Mouse (Mus musculus) lung, embryonic 14.5 days (tissue): ENCODE results near the gene Hist1h4d. TPM values are rescaled to one million over a fixed set of nuclear protein-coding genes. Genes with fewer than 3 reads are reported as not detected.
A peak's percentile ranks its signal among the peaks of the same experiment; 100 is the strongest.
"Not testable (repeated sequence)": the region's sequence is repeated elsewhere in the genome, so short reads cannot be mapped to it uniquely, and the experiment has no call there.

Source experiments
- ATAC-seq: fragments of 200-750 bp; cut with Nextera tagmentation; 2 replicates; pipeline ENCODE4 v1.8.0; 2017; ENCODE audit warnings: mild to moderate bottlenecking, moderate TSS enrichment, moderate library complexity; ENCODE audit not compliant: insufficient read depth
- DNase-seq: peaks from one replicate; pipeline ENCODE4 v3.0.0-alpha.2; 2015
- H3K27ac ChIP-seq: fragments of 300-500 bp; sonication (generic); 2 replicates; pipeline ENCODE4 v1.5.1; 2014; ENCODE audit warnings: low read depth, mild to moderate bottlenecking, moderate library complexity
- H3K27me3 ChIP-seq: fragments of 300-500 bp; sonication (generic); 2 replicates; pipeline ENCODE4 v1.6.1; 2014; ENCODE audit warnings: low read length, control low read depth; ENCODE audit not compliant: insufficient read depth
- H3K36me3 ChIP-seq: fragments of 300-500 bp; sonication (generic); 2 replicates; pipeline ENCODE4 v1.6.1; 2014; ENCODE audit warnings: control low read depth; ENCODE audit not compliant: insufficient read depth
- H3K4me1 ChIP-seq: fragments of 300-500 bp; sonication (generic); 2 replicates; pipeline ENCODE4 v1.6.1; 2014; ENCODE audit warnings: antibody characterized with exemption, control low read depth; ENCODE audit not compliant: insufficient read depth
- H3K4me2 ChIP-seq: fragments of 300-500 bp; sonication (generic); 2 replicates; pipeline ENCODE4 v1.6.1; 2014; ENCODE audit warnings: mild to moderate bottlenecking
- H3K4me3 ChIP-seq: fragments of 300-500 bp; sonication (generic); 2 replicates; pipeline ENCODE4 v1.5.1; 2014; ENCODE audit warnings: low read depth, low read length
- H3K9ac ChIP-seq: fragments of 300-500 bp; sonication (generic); 2 replicates; pipeline ENCODE4 v1.6.1; 2014
- H3K9me3 ChIP-seq: fragments of 300-500 bp; sonication (generic); 2 replicates; pipeline ENCODE4 v1.6.1; 2016; ENCODE audit warnings: low read depth, low read length, control low read depth
- CTCF ChIP-seq: IDR thresholded peaks from 2 replicates; pipeline ENCODE4 v1.5.1; 2016; ENCODE audit warnings: antibody characterized with exemption, low read depth
- WGBS: fragments of 180-500 bp; shearing (Covaris S2); extraction: QIAGEN DNeasy Blood & Tissue Kit; methylation state at CpG from one replicate; pipeline ENCODE4 v1.1.7; 2014; 5-methylcytosine and 5-hydroxymethylcytosine counted together
- polyA plus RNA-seq: library from polyadenylated mRNA; unstranded; fragments of >200 nt; fragmentation: Nextera tagmentation; extraction: Ambion mirVana; gene quantifications from 2 replicates; pipeline ENCODE4 v1.2.1, GENCODE M21; 2014

Gene Hist1h4d
- polyA plus RNA-seq, 1 experiment from 2014 or later, result 144 TPM

DNA sequence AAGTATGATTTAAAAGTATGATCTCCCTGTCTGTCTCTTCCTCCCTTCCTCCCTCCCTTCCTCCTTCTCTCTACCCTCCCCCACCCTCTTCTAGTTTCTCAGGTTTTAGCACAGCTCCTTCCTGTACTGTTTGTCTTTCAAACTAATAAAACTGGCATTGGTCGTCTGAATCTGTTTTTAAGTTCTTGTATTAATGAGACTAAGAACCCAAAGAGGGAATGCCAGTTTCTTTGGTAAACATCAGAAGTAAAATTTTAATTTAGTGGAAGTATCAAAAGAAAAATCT lies 5.5 kb downstream of the Hist1h4d start:
- Histone ChIP-seq H3K9ac (peak overlapping the region; percentile 69), H3K4me2 (peak overlapping the region; percentile 90), H3K4me1 (peaks cover 12% of the 10 kb centered on the region), H3K4me3 (peak overlapping the region; percentile 50), H3K9me3 (no peaks in the 10 kb centered on the region), H3K27me3 (no peaks in the 10 kb centered on the region), H3K27ac (peak overlapping the region; percentile 99), H3K36me3 (no peaks in the 10 kb centered on the region)
- DNase-seq, result peak; percentile 28
- 4% methylated on average over 1 of the region's 1 CpGs for WGBS
- no peak for TF ChIP-seq CTCF
- ATAC-seq, result no peak

DNA sequence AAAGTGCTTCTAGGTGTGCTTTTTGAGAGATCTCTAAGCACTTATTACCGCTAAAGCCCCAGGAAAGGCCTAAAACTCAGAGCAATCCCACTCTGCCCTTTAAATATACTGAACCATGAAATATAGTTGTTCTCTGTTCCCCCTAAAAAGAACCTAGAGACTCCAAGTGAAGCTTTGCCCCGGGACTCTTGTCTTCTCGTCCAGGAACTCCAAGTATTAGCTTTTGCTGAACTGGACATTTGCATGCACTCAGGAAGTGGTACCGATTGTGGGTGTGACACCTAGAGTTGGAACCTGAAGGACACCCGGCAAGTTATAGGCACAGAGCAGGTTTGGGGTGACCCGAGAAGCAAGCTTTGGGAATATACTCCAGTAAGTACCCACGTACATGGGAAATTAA lies 9.8 kb downstream of the Hist1h4d start:
- no peak for ATAC-seq
- H3K9me3 ChIP-seq, result no peaks in the 10 kb centered on the region
- no peak overlapping the region for H3K27ac ChIP-seq
- H3K4me3 ChIP-seq, result no peak overlapping the region
- no peaks in the 10 kb centered on the region for H3K36me3 ChIP-seq
- no peak overlapping the region for H3K4me2 ChIP-seq
- no peak for TF ChIP-seq CTCF
- H3K4me1 ChIP-seq, result peaks cover 4% of the 10 kb centered on the region; the same call in 1 of the 2 replicates
- H3K9ac ChIP-seq, result no peak overlapping the region
- no peak for DNase-seq
- H3K27me3 ChIP-seq, result no peaks in the 10 kb centered on the region
- WGBS, result 87% methylated on average over 7 of the region's 7 CpGs

DNA sequence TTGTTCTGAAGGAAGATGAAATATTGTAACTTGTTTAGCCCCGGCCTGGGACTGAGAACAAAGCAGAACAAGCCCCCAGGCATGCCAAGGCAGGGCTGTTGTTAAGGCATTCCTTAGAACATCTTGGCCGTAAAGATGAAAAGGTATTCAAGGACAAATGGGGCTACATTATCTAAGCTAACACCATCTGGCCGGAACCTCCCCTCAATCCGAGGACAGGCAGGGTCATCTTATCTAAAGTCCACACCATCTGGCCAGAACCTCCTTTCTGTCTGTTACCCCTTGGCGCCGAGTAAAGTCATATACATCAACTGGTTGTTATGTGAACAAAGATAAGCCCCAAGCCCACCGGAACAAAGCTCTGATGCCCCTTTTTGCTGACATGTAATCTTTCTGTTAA lies 10.5 kb downstream of the Hist1h4d start:
- not testable (repeated sequence) for DNase-seq, H3K9ac ChIP-seq, H3K27ac ChIP-seq, ATAC-seq, H3K4me1 ChIP-seq, H3K4me3 ChIP-seq, H3K9me3 ChIP-seq, H3K36me3 ChIP-seq, H3K27me3 ChIP-seq, H3K4me2 ChIP-seq
- WGBS, result 70% methylated on average over 6 of the region's 7 CpGs

DNA sequence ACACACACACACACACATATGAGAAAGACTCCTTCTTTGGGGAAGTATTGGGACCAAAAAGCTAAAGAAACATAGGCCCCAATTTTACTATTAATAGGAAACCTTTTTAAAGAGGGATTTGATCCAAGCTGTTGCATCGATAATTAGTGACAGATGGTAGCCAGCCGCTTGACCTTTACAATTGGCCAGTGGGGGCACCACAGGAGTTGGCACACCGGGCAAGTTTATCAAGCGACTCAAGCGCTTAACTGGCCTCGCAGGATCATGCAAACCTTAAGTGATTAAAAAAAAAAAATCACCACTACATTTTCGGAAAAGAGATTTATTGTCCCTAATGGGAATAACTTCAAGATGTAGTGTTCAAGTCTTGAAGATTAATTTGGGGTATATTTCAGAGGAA lies 11.2 kb downstream of the Hist1h4d start:
- no peaks in the 10 kb centered on the region for H3K9me3 ChIP-seq
- ATAC-seq (no peak), DNase-seq (no peak)
- H3K4me3 ChIP-seq, result no peak overlapping the region
- TF ChIP-seq CTCF, result no peak
- H3K4me2 ChIP-seq, result no peak overlapping the region
- H3K27ac ChIP-seq, result peak overlapping the region; percentile 83; the same call in 1 of the 2 replicates
- no peaks in the 10 kb centered on the region for H3K27me3 ChIP-seq
- peaks cover 4% of the 10 kb centered on the region; the same call in 1 of the 2 replicates for H3K4me1 ChIP-seq
- WGBS, result 84% methylated on average over 7 of the region's 7 CpGs
- peak overlapping the region; percentile 20; the same call in 1 of the 2 replicates for H3K9ac ChIP-seq
- no peaks in the 10 kb centered on the region for H3K36me3 ChIP-seq

DNA sequence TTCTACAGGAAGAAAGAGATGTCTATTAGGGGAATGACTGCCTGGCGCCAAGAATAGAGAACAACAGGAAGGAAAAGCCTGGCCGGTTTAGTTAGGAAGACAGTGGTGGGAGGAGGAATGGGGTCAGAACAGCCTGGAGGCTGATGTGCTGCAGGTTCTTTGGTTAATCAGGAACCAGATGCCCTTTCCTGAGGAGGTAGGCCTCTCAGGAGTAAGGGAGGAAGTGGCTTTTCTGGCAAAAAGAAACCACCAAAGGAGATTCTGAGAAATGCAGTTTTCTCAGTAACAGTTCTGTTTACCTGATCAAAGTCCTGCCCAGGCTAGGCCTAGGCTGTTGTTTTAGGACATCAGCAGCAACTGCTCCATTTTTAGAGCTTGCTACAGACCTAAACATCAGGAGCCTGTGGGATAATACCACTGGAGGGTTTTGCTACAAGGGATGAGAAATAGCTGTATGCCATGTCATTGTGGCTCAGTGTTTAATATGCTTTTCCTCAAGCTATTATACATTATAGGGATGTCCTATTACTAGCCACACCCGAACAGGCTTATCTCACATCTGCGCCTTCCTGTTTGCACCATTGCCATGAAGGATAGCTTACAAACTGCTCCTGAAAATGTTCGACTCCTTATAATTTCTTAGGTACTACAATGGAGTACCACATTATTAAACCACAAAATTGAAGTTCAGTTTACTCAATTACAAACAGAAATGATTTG lies 11.8 kb downstream of the Hist1h4d start:
- DNase-seq, result peak; percentile 37

DNA sequence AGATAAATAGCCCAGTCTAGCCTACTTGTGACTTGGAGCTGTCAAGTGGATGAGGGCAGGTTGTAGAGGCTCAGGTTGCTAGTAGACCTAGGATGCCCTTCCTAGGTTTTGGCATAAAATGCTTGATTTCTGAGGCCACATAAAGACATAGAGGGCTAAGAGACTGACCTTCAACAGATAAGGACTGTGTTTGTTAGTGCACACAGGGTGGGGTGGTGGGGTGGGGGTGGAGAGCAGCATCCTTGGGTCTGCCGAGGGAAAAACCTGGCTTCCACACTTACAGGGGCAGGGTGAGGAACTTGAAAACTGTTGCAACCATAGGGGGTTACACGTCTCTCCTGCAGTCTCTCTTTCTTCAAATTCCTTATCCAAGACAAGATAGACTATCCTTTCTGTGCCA lies 13.8 kb downstream of the Hist1h4d start:
- Histone ChIP-seq H3K27ac (no peak overlapping the region), H3K4me1 (peaks cover 4% of the 10 kb centered on the region; the same call in 1 of the 2 replicates), H3K9ac (no peak overlapping the region), H3K4me3 (no peak overlapping the region), H3K27me3 (no peaks in the 10 kb centered on the region), H3K36me3 (no peaks in the 10 kb centered on the region), H3K9me3 (no peaks in the 10 kb centered on the region), H3K4me2 (no peak overlapping the region)
- DNase-seq (no peak), ATAC-seq (no peak)
- TF ChIP-seq CTCF, result no peak
- WGBS, result 72% methylated on average over 2 of the region's 2 CpGs

More for the DNA sequence above, 11.8 kb downstream of the Hist1h4d start:
- Histone ChIP-seq H3K27me3 (no peaks in the 10 kb centered on the region), H3K4me2 (no peak overlapping the region), H3K9ac (peak overlapping the region; percentile 20; the same call in 1 of the 2 replicates), H3K27ac (peak overlapping the region; percentile 83), H3K4me3 (no peak overlapping the region), H3K4me1 (peaks cover 4% of the 10 kb centered on the region; the same call in 1 of the 2 replicates), H3K36me3 (no peaks in the 10 kb centered on the region), H3K9me3 (no peaks in the 10 kb centered on the region)
- WGBS, result 70% methylated on average over 5 of the region's 5 CpGs
- no peak for ATAC-seq
- TF ChIP-seq CTCF, result no peak

DNA sequence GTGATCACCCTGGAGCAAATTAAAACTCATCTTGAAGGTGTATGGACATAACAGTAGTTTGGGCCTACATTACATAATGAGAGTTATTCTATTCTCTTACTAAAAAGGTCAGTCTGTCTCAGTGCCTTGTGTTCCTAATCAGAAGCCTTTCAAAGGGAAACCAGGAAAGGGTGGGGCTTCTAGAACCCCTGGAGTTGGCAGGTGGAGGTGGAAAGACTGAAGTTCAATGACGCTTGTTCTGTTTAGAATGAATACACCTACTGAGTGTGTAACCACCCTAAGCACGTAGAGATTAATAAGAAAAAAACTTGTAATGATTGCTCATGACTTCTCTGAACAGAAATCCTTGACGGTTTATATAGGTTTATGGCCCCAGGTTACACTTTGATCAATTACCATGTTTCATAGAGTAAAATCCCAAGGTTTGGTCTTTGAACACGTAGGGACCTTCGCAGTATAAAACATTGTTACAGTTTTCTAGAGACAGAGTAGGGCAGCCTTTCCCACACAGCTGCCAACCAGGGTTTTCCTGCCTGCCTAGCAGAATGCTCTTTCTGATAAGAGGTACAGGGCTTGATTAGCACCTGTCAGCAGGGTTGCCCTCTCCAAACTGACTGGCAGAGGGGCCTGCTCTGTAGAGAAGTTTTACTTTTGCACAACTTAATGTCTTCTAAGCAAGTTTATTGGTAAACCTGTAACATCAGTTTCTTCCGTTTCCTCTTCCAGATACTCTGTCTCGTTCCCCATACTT lies 14.4 kb downstream of the Hist1h4d start:
- Histone ChIP-seq H3K36me3 (no peaks in the 10 kb centered on the region), H3K4me2 (no peak overlapping the region), H3K4me3 (no peak overlapping the region), H3K27me3 (no peaks in the 10 kb centered on the region), H3K4me1 (peaks cover 4% of the 10 kb centered on the region; the same call in 1 of the 2 replicates), H3K9ac (no peak overlapping the region), H3K9me3 (no peaks in the 10 kb centered on the region), H3K27ac (no peak overlapping the region)
- no peak for ATAC-seq
- no peak for DNase-seq
- 85% methylated on average over 7 of the region's 7 CpGs for WGBS
- TF ChIP-seq CTCF, result no peak
